Mouse (Mus musculus) cortical plate, adult 2 months (tissue): ENCODE measurements around the gene Kcnh3. TPM values are rescaled to one million over a fixed set of nuclear protein-coding genes. Genes with fewer than 3 reads are reported as not detected.

Experiments used
- H3K27ac ChIP-seq: fragments of 200-500 bp; 2 replicates; pipeline ENCODE4 v1.5.1; 2012; ENCODE audit warnings: low read length, control low read depth, inconsistent platforms; ENCODE audit not compliant: insufficient read depth
- H3K4me1 ChIP-seq: fragments of 200-500 bp; 2 replicates; pipeline ENCODE4 v1.6.1; 2011; ENCODE audit warnings: low read length; ENCODE audit not compliant: control insufficient read depth, insufficient read depth
- H3K4me3 ChIP-seq: fragments of 200-500 bp; 2 replicates; pipeline ENCODE4 v1.5.1; 2011; ENCODE audit warnings: mild to moderate bottlenecking, low read length, control low read depth; ENCODE audit not compliant: insufficient read depth
- CTCF ChIP-seq: fragments of 200-500 bp; IDR thresholded peaks from 2 replicates; pipeline ENCODE4 v1.5.1; 2011; ENCODE audit warnings: mild to moderate bottlenecking, control low read depth, low read length; ENCODE audit not compliant: insufficient read depth; ENCODE audit errors: extremely low read depth
- POLR2A ChIP-seq: fragments of 200-500 bp; IDR thresholded peaks from 2 replicates; pipeline ENCODE4 v1.6.1; 2011; ENCODE audit warnings: mild to moderate bottlenecking, low read length, control low read depth; ENCODE audit not compliant: insufficient read depth; ENCODE audit errors: extremely low read depth
- polyA plus RNA-seq: library from polyadenylated mRNA; depleted of rRNA; stranded (reverse); fragments of >200 nt; gene quantifications from 2 replicates; pipeline ENCODE4 v1.2.3, GENCODE M21; 2012; rRNA removed

The Kcnh3 gene
- polyA plus RNA-seq, 1 experiment = 180 TPM

- TF ChIP-seq POLR2A (no peak), CTCF (no peak)
- no peaks in the 10 kb centered on the region for H3K4me1 ChIP-seq
- no peak overlapping the region for H3K27ac ChIP-seq
- H3K4me3 ChIP-seq = no peak overlapping the region
Measured at GRCm38 (mm10) chr15:99283456-99283855, 58.8 kb downstream of the Kcnh3 start.

GRCm38 (mm10) chr15:99284527-99285188 is 60.0 kb downstream of the Kcnh3 start:
- Histone ChIP-seq H3K4me3 (no peak overlapping the region), H3K4me1 (no peaks in the 10 kb centered on the region), H3K27ac (no peak overlapping the region)
- TF ChIP-seq CTCF = no peak
- no peak for TF ChIP-seq POLR2A

GRCm38 (mm10) chr15:99285189-99285535 is 60.5 kb downstream of the Kcnh3 start:
- no peak overlapping the region for H3K27ac ChIP-seq
- no peaks in the 10 kb centered on the region for H3K4me1 ChIP-seq
- TF ChIP-seq CTCF (no peak), POLR2A (no peak)
- no peak overlapping the region for H3K4me3 ChIP-seq

GRCm38 (mm10) chr15:99290586-99290985 is 65.9 kb downstream of the Kcnh3 start:
- Histone ChIP-seq H3K4me1 (no peaks in the 10 kb centered on the region), H3K27ac (no peak overlapping the region), H3K4me3 (no peak overlapping the region)
- TF ChIP-seq CTCF (no peak), POLR2A (no peak)

Other genes starting within 250 kb of the Kcnh3 start
- gene Tuba1c, start 195.0 kb upstream of the Kcnh3 start, polyA plus RNA-seq = 5.5 and 7.1 TPM in 2 replicates
- gene Prph, start 169.7 kb upstream of the Kcnh3 start, polyA plus RNA-seq = 3.1 and 3.2 TPM in 2 replicates
- gene Troap, start 150.3 kb upstream of the Kcnh3 start, polyA plus RNA-seq = 0.76 and 1.1 TPM in 2 replicates
- not detected in 2 replicates for gene C1ql4, start 137.0 kb upstream of the Kcnh3 start, polyA plus RNA-seq
- gene Dnajc22, start 131.7 kb upstream of the Kcnh3 start, polyA plus RNA-seq = 0.06 TPM in 2 replicates
- 25.8 and 27.4 TPM in 2 replicates for gene Spats2, start 98.9 kb upstream of the Kcnh3 start, polyA plus RNA-seq
- gene Mcrs1, start 27.1 kb downstream of the Kcnh3 start, polyA plus RNA-seq = 109 and 112 TPM in 2 replicates
- 156 and 168 TPM in 2 replicates for gene Prpf40b, start 70.2 kb downstream of the Kcnh3 start, polyA plus RNA-seq
- gene Fam186b, start 71.0 kb downstream of the Kcnh3 start, polyA plus RNA-seq = 0.69 and 1.1 TPM in 2 replicates
- 13.7 and 15.4 TPM in 2 replicates for gene Fmnl3, start 145.6 kb downstream of the Kcnh3 start, polyA plus RNA-seq
- gene Tmbim6, start 168.0 kb downstream of the Kcnh3 start, polyA plus RNA-seq = 369 and 399 TPM in 2 replicates
- gene Nckap5l, start 232.9 kb downstream of the Kcnh3 start, polyA plus RNA-seq = 11.9 TPM in 2 replicates
- gene Bcdin3d, start 249.9 kb downstream of the Kcnh3 start, polyA plus RNA-seq = 5.1 and 5.3 TPM in 2 replicates